Mouse (Mus musculus) layer of hippocampus, postnatal 10 days (tissue): ENCODE data around the gene Galnt11. TPM values are rescaled to one million over a fixed set of nuclear protein-coding genes. Genes with fewer than 3 reads are reported as not detected.
"Not testable (repeated sequence)": the region's sequence is repeated elsewhere in the genome, so short reads cannot be mapped to it uniquely, and the experiment has no call there.

Experiments
- DNase-seq, 2 experiments: peaks; one replicate each; pipeline ENCODE4 v3.0.0; 2021; ENCODE audit warnings: low spot score in 2 of 2
- long read RNA-seq: library from polyadenylated mRNA; stranded (forward); transcript quantifications from one replicate; pipeline ENCODE4 v2.0.0, GENCODE M21; 2023
- total RNA-seq, 2 experiments: library from RNA; stranded (reverse); gene quantifications; 2 replicates each; pipeline ENCODE4 v1.2.3; 2021

The Galnt11 gene
- total RNA-seq, result 10 to 100 TPM; 43.8 to 44.0 TPM
- long read RNA-seq, transcript Galnt11-201 (12 exons, 2,552 nt), result major isoform, 62 of 74 reads
- long read RNA-seq, partial matches to known transcripts, result 5 of 74 reads
- long read RNA-seq, other reads (novel, unspliced or antisense), result 6 of 74 reads

- no peak for DNase-seq
Observed at GRCm38 (mm10) chr5:25221604-25222003, at the start of gene Galnt11. Galnt11 (plus strand) TSS chr5:25221904.

- not testable (repeated sequence) for DNase-seq
Observed at GRCm38 (mm10) chr5:25177937-25178336, 43.8 kb upstream of the Galnt11 start.

- DNase-seq, result not testable (repeated sequence)
Observed at GRCm38 (mm10) chr5:25178543-25178942, 43.2 kb upstream of the Galnt11 start.

- DNase-seq, result no peak
Observed at GRCm38 (mm10) chr5:25179284-25179683, 42.4 kb upstream of the Galnt11 start.

- no peak for DNase-seq
Observed at GRCm38 (mm10) chr5:25179936-25180488, 41.7 kb upstream of the Galnt11 start.

GRCm38 (mm10) chr5:25181004-25181531 lies 40.6 kb upstream of the Galnt11 start, which contains the start of gene Galntl5:
Galntl5 (plus strand) TSS chr5:25181460.
- DNase-seq, result no peak

GRCm38 (mm10) chr5:25183595-25183994 lies 38.1 kb upstream of the Galnt11 start:
- no peak for DNase-seq

- DNase-seq, result no peak
Observed at GRCm38 (mm10) chr5:25184594-25184993, 37.1 kb upstream of the Galnt11 start.

GRCm38 (mm10) chr5:25187727-25188126 lies 34.0 kb upstream of the Galnt11 start:
- no peak for DNase-seq

GRCm38 (mm10) chr5:25188802-25189201 lies 32.9 kb upstream of the Galnt11 start:
- DNase-seq, result peak; percentile 6 to 19

- DNase-seq, result no peak
Observed at GRCm38 (mm10) chr5:25190521-25190920, 31.2 kb upstream of the Galnt11 start.

- DNase-seq, result no peak
Observed at GRCm38 (mm10) chr5:25211872-25212271, 9.8 kb upstream of the Galnt11 start.

GRCm38 (mm10) chr5:25213216-25213615 lies 8.5 kb upstream of the Galnt11 start:
- DNase-seq, result not testable (repeated sequence)

- no peak for DNase-seq
Observed at GRCm38 (mm10) chr5:25215006-25215405, 6.7 kb upstream of the Galnt11 start.

GRCm38 (mm10) chr5:25222752-25223702 lies 1.3 kb downstream of the Galnt11 start, which contains the start of gene E130116L18Rik:
E130116L18Rik (minus strand) TSS chr5:25223153.
- peak; percentile 93 for DNase-seq

- not testable (repeated sequence) for DNase-seq
Observed at GRCm38 (mm10) chr5:25224377-25224776, 2.7 kb downstream of the Galnt11 start.

- DNase-seq, result no peak
Observed at GRCm38 (mm10) chr5:25243101-25243500, 21.4 kb downstream of the Galnt11 start.

GRCm38 (mm10) chr5:25245806-25246472 lies 24.2 kb downstream of the Galnt11 start:
- no peak for DNase-seq

GRCm38 (mm10) chr5:25246473-25246865 lies 24.8 kb downstream of the Galnt11 start:
- DNase-seq, result no peak

GRCm38 (mm10) chr5:25247036-25247435 lies 25.3 kb downstream of the Galnt11 start:
- DNase-seq, result no peak

GRCm38 (mm10) chr5:25252423-25252822 lies 30.7 kb downstream of the Galnt11 start:
- DNase-seq, result no peak
